Mouse (Mus musculus) lung, adult 2 months (tissue): ENCODE results near the gene Fzd7. TPM values are rescaled to one million over a fixed set of nuclear protein-coding genes. Genes with fewer than 3 reads are reported as not detected.
A peak's percentile ranks its signal among the peaks of the same experiment; 100 is the strongest.
"Not testable (repeated sequence)": the region's sequence is repeated elsewhere in the genome, so short reads cannot be mapped to it uniquely, and the experiment has no call there.

Experiments
- DNase-seq: peaks from one replicate; pipeline ENCODE4 v3.0.0; 2022
- H3K4me1 ChIP-seq: fragments of 200-500 bp; 2 replicates; pipeline ENCODE4 v1.6.1; 2011; ENCODE audit warnings: low read length; ENCODE audit not compliant: control insufficient read depth, insufficient read depth
- H3K4me3 ChIP-seq: fragments of 200-500 bp; replicated peaks from 2 replicates; pipeline ENCODE3; 2011; ENCODE audit warnings: low read depth, mild to moderate bottlenecking, control low read depth, low read length; ENCODE audit errors: extremely low read depth
- CTCF ChIP-seq: fragments of 200-500 bp; IDR thresholded peaks from 2 replicates; pipeline ENCODE4 v1.5.1; 2011; ENCODE audit warnings: mild to moderate bottlenecking, low read length, control low read depth; ENCODE audit not compliant: insufficient read depth
- POLR2A ChIP-seq: fragments of 200-500 bp; IDR thresholded peaks from 2 replicates; pipeline ENCODE4 v1.6.1; 2011; ENCODE audit warnings: low read depth, mild to moderate bottlenecking, control low read depth, low read length, borderline replicate concordance; ENCODE audit errors: extremely low read depth
- WGBS: fragments of 180-500 bp; shearing (Covaris S2); methylation state at CpG from one replicate; pipeline ENCODE4 v1.1.7; 2018; 5-methylcytosine and 5-hydroxymethylcytosine counted together
- polyA plus RNA-seq: library from polyadenylated mRNA; depleted of rRNA; stranded (reverse); fragments of >200 nt; gene quantifications from 2 replicates; pipeline ENCODE4 v1.2.3, GENCODE M21; 2012; rRNA removed

The Fzd7 gene
- polyA plus RNA-seq: 39.4 and 41.0 TPM in 2 replicates

GRCm38 (mm10) chr1:59482331-59482695 lies at the start of gene Fzd7:
Fzd7 (plus strand) TSS chr1:59482424.
- TF ChIP-seq POLR2A (no peak), CTCF (no peak)
- H3K4me3 ChIP-seq: peak within 1 kb of the TSS; percentile 80
- under 1% methylated on average over 35 of the region's 35 CpGs for WGBS
- peaks cover 10% of the 10 kb centered on the region; the same call in 1 of the 2 replicates for H3K4me1 ChIP-seq
- no peak for DNase-seq

GRCm38 (mm10) chr1:59433296-59433695 lies 48.9 kb upstream of the Fzd7 start:
- no peak for DNase-seq
- Histone ChIP-seq H3K4me3 (no peak overlapping the region), H3K4me1 (no peaks in the 10 kb centered on the region)
- 61% methylated on average over 6 of the region's 6 CpGs for WGBS
- no peak for TF ChIP-seq POLR2A

GRCm38 (mm10) chr1:59434071-59434470 lies 48.2 kb upstream of the Fzd7 start:
- DNase-seq: no peak
- H3K4me1 ChIP-seq: no peaks in the 10 kb centered on the region

GRCm38 (mm10) chr1:59435270-59435669 lies 47.0 kb upstream of the Fzd7 start:
- 89% methylated on average over 5 of the region's 5 CpGs for WGBS
- no peak for DNase-seq
- H3K4me3 ChIP-seq: no peak overlapping the region
- H3K4me1 ChIP-seq: no peaks in the 10 kb centered on the region
- TF ChIP-seq CTCF: no peak
- no peak for TF ChIP-seq POLR2A

More at GRCm38 (mm10) chr1:59434071-59434470, 48.2 kb upstream of the Fzd7 start:
- TF ChIP-seq POLR2A (no peak), CTCF (no peak)
- no peak overlapping the region for H3K4me3 ChIP-seq
- WGBS: 67% methylated on average over 3 of the region's 3 CpGs

GRCm38 (mm10) chr1:59436321-59436720 lies 45.9 kb upstream of the Fzd7 start:
- Histone ChIP-seq H3K4me1 (no peaks in the 10 kb centered on the region), H3K4me3 (no peak overlapping the region)
- DNase-seq: no peak
- no peak for TF ChIP-seq CTCF
- TF ChIP-seq POLR2A: no peak
- 82% methylated on average over 3 of the region's 3 CpGs for WGBS

GRCm38 (mm10) chr1:59437927-59438326 lies 44.3 kb upstream of the Fzd7 start:
- no peak for DNase-seq
- 65% methylated on average over 3 of the region's 3 CpGs for WGBS
- no peaks in the 10 kb centered on the region for H3K4me1 ChIP-seq
- TF ChIP-seq CTCF (no peak), POLR2A (no peak)
- H3K4me3 ChIP-seq: no peak overlapping the region

GRCm38 (mm10) chr1:59438330-59438729 lies 43.9 kb upstream of the Fzd7 start:
- TF ChIP-seq POLR2A (no peak), CTCF (no peak)
- Histone ChIP-seq H3K4me1 (no peaks in the 10 kb centered on the region), H3K4me3 (no peak overlapping the region)
- 86% methylated on average over 4 of the region's 4 CpGs for WGBS
- no peak for DNase-seq

- no peak overlapping the region for H3K4me3 ChIP-seq
- TF ChIP-seq CTCF (no peak), POLR2A (no peak)
- no peaks in the 10 kb centered on the region for H3K4me1 ChIP-seq
- 55% methylated on average over 2 of the region's 2 CpGs for WGBS
- no peak for DNase-seq
These were observed 43.0 kb upstream of the Fzd7 start for GRCm38 (mm10) chr1:59439252-59439651.

GRCm38 (mm10) chr1:59439941-59440340 lies 42.3 kb upstream of the Fzd7 start:
- TF ChIP-seq CTCF (no peak), POLR2A (no peak)
- DNase-seq: no peak
- 86% methylated on average over 1 of the region's 1 CpGs for WGBS
- Histone ChIP-seq H3K4me3 (no peak overlapping the region), H3K4me1 (no peaks in the 10 kb centered on the region)

- WGBS: 91% methylated on average over 14 of the region's 14 CpGs
- H3K4me1 ChIP-seq, DNase-seq: not testable (repeated sequence)
These were observed 39.5 kb upstream of the Fzd7 start for GRCm38 (mm10) chr1:59442721-59443120.

More at GRCm38 (mm10) chr1:59442721-59443120, 39.5 kb upstream of the Fzd7 start:
- H3K4me3 ChIP-seq: not testable (repeated sequence)
